13 mouse cellular contexts compared by ENCODE assay signal in genomic region chr13:79673358-79673757, GRCm38 (mm10).
"Had no signal": no experiment of that assay in that cellular context is flagged by ENCODE, and none has a peak within 500 bp of the region (broad histone marks: within the 10 kb centered on the region; RNA-seq: fewer than 3 reads in every experiment).

No protein-coding gene starts in this region.

- H3K4me1 ChIP-seq: limb, embryonic 13.5 days; neural tube, embryonic 15.5 days had no signal

- H3K36me3 ChIP-seq: limb, embryonic 13.5 days; neural tube, embryonic 15.5 days had no signal

- DNase-seq: kidney, postnatal 10 days; kidney, postnatal 4 days; left cerebral cortex, postnatal 4 days; lung, adult 18-20 months; midbrain, embryonic 14.5 days; right cerebral cortex, postnatal 4 days; spleen, adult 18-20 months; thymus, adult 18-20 months; thymus, postnatal 25 days had no signal

- H3K4me2 ChIP-seq: limb, embryonic 13.5 days; neural tube, embryonic 15.5 days had no signal

- H3K9ac ChIP-seq: limb, embryonic 13.5 days; liver, embryonic 14.5 days; neural tube, embryonic 15.5 days had no signal

- H3K9me3 ChIP-seq: limb, embryonic 13.5 days; neural tube, embryonic 15.5 days had no signal

- H3K27ac ChIP-seq: limb, embryonic 13.5 days; liver, embryonic 14.5 days; neural tube, embryonic 15.5 days had no signal

- H3K27me3 ChIP-seq: limb, embryonic 13.5 days; neural tube, embryonic 15.5 days had no signal

- H3K4me3 ChIP-seq: limb, embryonic 13.5 days; myocyte; neural tube, embryonic 15.5 days had no signal
